Mouse (Mus musculus): ENCODE measurements around the gene Yipf1.

Gene Yipf1

GRCm38 (mm10) chr4:107313690-107314478 is at the start of gene Yipf1:
Gene Yipf1, plus strand, starts transcription at chr4:107314363.
- DNase-seq: peak; percentile 93 to 96

- DNase-seq: no peak
Measured at GRCm38 (mm10) chr4:107273683-107274082, 40.5 kb upstream of the Yipf1 start.

- DNase-seq: peak; percentile 60 to 77
Measured at GRCm38 (mm10) chr4:107274511-107274910, 39.7 kb upstream of the Yipf1 start.

GRCm38 (mm10) chr4:107278188-107278707 is 35.9 kb upstream of the Yipf1 start:
- no peak for DNase-seq

GRCm38 (mm10) chr4:107280843-107281475 is 33.2 kb upstream of the Yipf1 start:
- no peak for DNase-seq

- DNase-seq: no peak
Measured at GRCm38 (mm10) chr4:107285446-107286200, 28.5 kb upstream of the Yipf1 start.

GRCm38 (mm10) chr4:107286386-107286785 is 27.8 kb upstream of the Yipf1 start:
- no peak for DNase-seq

- DNase-seq: no peak
Measured at GRCm38 (mm10) chr4:107287517-107287916, 26.6 kb upstream of the Yipf1 start.

GRCm38 (mm10) chr4:107291611-107292272 is 22.4 kb upstream of the Yipf1 start:
- no peak for DNase-seq

- peak in 1 of 2 experiments; percentile 66 for DNase-seq
Measured at GRCm38 (mm10) chr4:107292273-107292662, 21.9 kb upstream of the Yipf1 start.

- peak; percentile 40 to 79 for DNase-seq
Measured at GRCm38 (mm10) chr4:107298071-107298606, 16.0 kb upstream of the Yipf1 start.

- DNase-seq: peak; percentile 64 to 88
Measured at GRCm38 (mm10) chr4:107299779-107300340, 14.3 kb upstream of the Yipf1 start.

- no peak for DNase-seq
Measured at GRCm38 (mm10) chr4:107300371-107300770, 13.8 kb upstream of the Yipf1 start.

- no peak for DNase-seq
Measured at GRCm38 (mm10) chr4:107300902-107301555, 13.1 kb upstream of the Yipf1 start.

- peak; percentile 37 to 65 for DNase-seq
Measured at GRCm38 (mm10) chr4:107302221-107302620, 11.9 kb upstream of the Yipf1 start.

- peak; percentile 74 to 87 for DNase-seq
Measured at GRCm38 (mm10) chr4:107302832-107303231, 11.3 kb upstream of the Yipf1 start.

GRCm38 (mm10) chr4:107303531-107303930 is 10.6 kb upstream of the Yipf1 start:
- peak; percentile 27 to 72 for DNase-seq

GRCm38 (mm10) chr4:107306966-107307365 is 7.2 kb upstream of the Yipf1 start, which contains the start of gene Dio1:
Gene Dio1, minus strand, starts transcription at chr4:107307169.
- DNase-seq: peak; percentile 76 to 92

GRCm38 (mm10) chr4:107314479-107314805 is 279 bp downstream of the Yipf1 start:
- no peak for DNase-seq

- DNase-seq: no peak
Measured at GRCm38 (mm10) chr4:107318646-107319045, 4.5 kb downstream of the Yipf1 start.

GRCm38 (mm10) chr4:107321041-107321440 is 6.9 kb downstream of the Yipf1 start:
- DNase-seq: no peak

Data from kidney, postnatal 25 days (tissue).